In genomic region chr13:47043030-47043680, GRCm38 (mm10) we compare ENCODE assay signal across 8 mouse cellular contexts. TPM values are rescaled to one million over a fixed set of nuclear protein-coding genes. Genes with fewer than 3 reads are reported as not detected.
A peak's percentile ranks its signal among the peaks of the same experiment; 100 is the strongest.
DNase-seq lines count a peak whose midpoint lies in the region; ATAC-seq and TF ChIP-seq lines count a peak whose summit lies in the region.

Gene Kdm1b (plus strand): TSS chr13:47043499.

- H3K4me1 ChIP-seq in E14TG2a.4 (replicated peaks; ENCODE audit: low read depth, low read length): peaks cover 31% of the 10 kb centered on the region
- H3K4me1 ChIP-seq in forebrain, embryonic 12.5 days: peaks cover 15% of the 10 kb centered on the region
- peaks cover 7% of the 10 kb centered on the region for H3K4me1 ChIP-seq in heart, postnatal 0 days (ENCODE audit: control insufficient read depth, insufficient read depth)
- peaks cover 14% of the 10 kb centered on the region for H3K4me1 ChIP-seq in liver, embryonic 16.5 days (ENCODE audit: control insufficient read depth, low read depth, low read length)
- peaks cover 27% of the 10 kb centered on the region for H3K4me1 ChIP-seq in neural tube, embryonic 13.5 days (replicated peaks)
- peaks cover 13% of the 10 kb centered on the region for H3K4me1 ChIP-seq in testis, adult 2 months (ENCODE audit: control insufficient read depth, insufficient read depth, low read length)

- peaks cover 12% of the 10 kb centered on the region for H3K27me3 ChIP-seq in E14TG2a.4 (ENCODE audit: insufficient read depth, low read length)
- no peaks in the 10 kb centered on the region for H3K27me3 ChIP-seq in forebrain, embryonic 12.5 days
- H3K27me3 ChIP-seq in heart, postnatal 0 days (ENCODE audit: control insufficient read depth, insufficient read depth, low read length): no peaks in the 10 kb centered on the region
- H3K27me3 ChIP-seq in liver, embryonic 16.5 days (ENCODE audit: control insufficient read depth, insufficient read depth, low read depth, low read length): peaks cover 6% of the 10 kb centered on the region
- no peaks in the 10 kb centered on the region for H3K27me3 ChIP-seq in neural tube, embryonic 13.5 days
- H3K27me3 ChIP-seq in testis, adult 2 months (ENCODE audit: control insufficient read depth, insufficient read depth, low read length): no peaks in the 10 kb centered on the region

- peak within 1 kb of the TSS; percentile 97 for H3K4me3 ChIP-seq in E14TG2a.4 (replicated peaks; ENCODE audit: low read length)
- peak within 1 kb of the TSS; percentile 85 for H3K4me3 ChIP-seq in forebrain, embryonic 12.5 days (replicated peaks)
- H3K4me3 ChIP-seq in heart, postnatal 0 days (ENCODE audit: low read depth, low read length): peak within 1 kb of the TSS; percentile 75
- H3K4me3 ChIP-seq in liver, embryonic 16.5 days (ENCODE audit: low read depth, low read length): peak within 1 kb of the TSS; percentile 79
- peak within 1 kb of the TSS; percentile 64 for H3K4me3 ChIP-seq in neural tube, embryonic 13.5 days
- H3K4me3 ChIP-seq in testis, adult 2 months (ENCODE audit: control insufficient read depth, low read depth, low read length): peak within 1 kb of the TSS; percentile 91

- TF ChIP-seq EP300 in heart, postnatal 0 days (IDR thresholded peaks at IDR 0.05; ENCODE audit: low read depth): no peak

- H3K9ac ChIP-seq in forebrain, embryonic 12.5 days: peak within 1 kb of the TSS; percentile 81
- H3K9ac ChIP-seq in heart, postnatal 0 days (replicated peaks; ENCODE audit: low read depth, low read length): peak within 1 kb of the TSS; percentile 71
- peak within 1 kb of the TSS; percentile 77 for H3K9ac ChIP-seq in liver, embryonic 16.5 days (ENCODE audit: low read depth, low read length)
- peak within 1 kb of the TSS; percentile 84 for H3K9ac ChIP-seq in neural tube, embryonic 13.5 days

- no peaks in the 10 kb centered on the region for H3K9me3 ChIP-seq in E14TG2a.4 (ENCODE audit: low read length)
- no peaks in the 10 kb centered on the region for H3K9me3 ChIP-seq in forebrain, embryonic 12.5 days
- H3K9me3 ChIP-seq in heart, postnatal 0 days (replicated peaks; ENCODE audit: control insufficient read depth, low read length): no peaks in the 10 kb centered on the region
- no peaks in the 10 kb centered on the region for H3K9me3 ChIP-seq in liver, embryonic 16.5 days (replicated peaks; ENCODE audit: control insufficient read depth, low read length)
- H3K9me3 ChIP-seq in neural tube, embryonic 13.5 days: no peaks in the 10 kb centered on the region

- H3K4me2 ChIP-seq in forebrain, embryonic 12.5 days: peak within 1 kb of the TSS; percentile 100
- H3K4me2 ChIP-seq in heart, postnatal 0 days (ENCODE audit: low read depth, low read length): peak within 1 kb of the TSS; percentile 87
- peak within 1 kb of the TSS; percentile 95 for H3K4me2 ChIP-seq in liver, embryonic 16.5 days (ENCODE audit: low read depth, low read length)
- peak within 1 kb of the TSS; percentile 99 for H3K4me2 ChIP-seq in neural tube, embryonic 13.5 days

- H3K36me3 ChIP-seq in E14TG2a.4 (ENCODE audit: insufficient read depth, low read length): no peaks in the 10 kb centered on the region
- no peaks in the 10 kb centered on the region for H3K36me3 ChIP-seq in forebrain, embryonic 12.5 days (replicated peaks)
- H3K36me3 ChIP-seq in heart, postnatal 0 days (replicated peaks; ENCODE audit: control insufficient read depth, insufficient read depth, low read length): no peaks in the 10 kb centered on the region
- H3K36me3 ChIP-seq in liver, embryonic 16.5 days (ENCODE audit: control insufficient read depth, insufficient read depth): no peaks in the 10 kb centered on the region
- peaks cover 3% of the 10 kb centered on the region; the same call in 1 of the 2 replicates for H3K36me3 ChIP-seq in neural tube, embryonic 13.5 days
- H3K36me3 ChIP-seq in testis, adult 2 months (ENCODE audit: control insufficient read depth, insufficient read depth, low read length): no peaks in the 10 kb centered on the region

- peak; percentile 72 for TF ChIP-seq POLR2A in testis, adult 2 months (IDR thresholded peaks at IDR 0.05; ENCODE audit: control insufficient read depth, low read depth, low read length)

- TF ChIP-seq CTCF in E14TG2a.4 (conservative IDR thresholded peaks at IDR 0.05; ENCODE audit: low read length): no peak
- no peak; the same call in 1 of the 2 replicates for TF ChIP-seq CTCF in heart, postnatal 0 days (IDR thresholded peaks at IDR 0.05; ENCODE audit: low read depth)
- no peak for TF ChIP-seq CTCF in testis, adult 2 months (IDR thresholded peaks at IDR 0.05; ENCODE audit: control insufficient read depth, insufficient read depth, insufficient replicate concordance, low read depth, low read length)

- under 1% methylated on average over 45 of the region's 48 CpGs for WGBS in forebrain, embryonic 12.5 days
- under 1% methylated on average over 48 of the region's 48 CpGs for WGBS in heart, postnatal 0 days
- WGBS in liver, embryonic 16.5 days (ENCODE audit: insufficient replicate concordance): under 1% methylated on average over 48 of the region's 48 CpGs
- WGBS in neural tube, embryonic 13.5 days: under 1% methylated on average over 46 of the region's 48 CpGs

- peak within 1 kb of the TSS; percentile 78 for H3K27ac ChIP-seq in forebrain, embryonic 12.5 days
- H3K27ac ChIP-seq in heart, postnatal 0 days (ENCODE audit: low read depth): peak within 1 kb of the TSS; percentile 47
- H3K27ac ChIP-seq in liver, embryonic 16.5 days (ENCODE audit: low read length): peak within 1 kb of the TSS; percentile 43
- peak within 1 kb of the TSS; percentile 75 for H3K27ac ChIP-seq in neural tube, embryonic 13.5 days (replicated peaks)
- no peak within 1 kb of the TSS for H3K27ac ChIP-seq in testis, adult 2 months (ENCODE audit: control insufficient read depth, insufficient read depth, low read depth, low read length)

- peak; percentile 97 for DNase-seq in c-Kit-positive CD71-positive TER-119-positive erythroid progenitor cells, embryonic 14.5 days (ENCODE audit: low spot score)
- DNase-seq in heart, postnatal 0 days (ENCODE audit: low spot score): peak; percentile 97
- peak; percentile 99 for DNase-seq in kidney, postnatal 4 days

- ATAC-seq in forebrain, embryonic 12.5 days (ENCODE audit: low FRiP score): peak; percentile 96
- peak; percentile 98 for ATAC-seq in heart, postnatal 0 days (ENCODE audit: insufficient read depth, low read depth)
- peak; percentile 93 for ATAC-seq in liver, embryonic 16.5 days (ENCODE audit: low read depth)
- ATAC-seq in neural tube, embryonic 13.5 days (ENCODE audit: low read depth): peak; percentile 95

RNA-seq across cellular contexts. Expression of gene Kdm1b, which starts in this region (rescaled TPM):
- 22.9 and 23.9 TPM in 2 replicates for polyA plus RNA-seq in forebrain, embryonic 12.5 days (2016; fragmentation: Nextera tagmentation; extraction: Ambion mirVana)
- 5.9 and 9.7 TPM in 2 replicates for total RNA-seq in heart, postnatal 0 days (2014; rRNA removed; ENCODE audit: low replicate concordance)
- polyA plus RNA-seq in heart, postnatal 0 days (2015; fragmentation: Nextera tagmentation; extraction: Ambion mirVana): 5.7 and 5.9 TPM in 2 replicates
- polyA plus RNA-seq in liver, embryonic 16.5 days (2015; fragmentation: Nextera tagmentation; extraction: Ambion mirVana): 3.7 and 3.8 TPM in 2 replicates
- polyA plus RNA-seq in neural tube, embryonic 13.5 days (2015; fragmentation: Nextera tagmentation; extraction: Ambion mirVana): 15.3 and 17.1 TPM in 2 replicates
- polyA plus RNA-seq in testis, adult 2 months (2012; rRNA removed): 2.0 and 2.3 TPM in 2 replicates
